Mouse (Mus musculus) C2C12 (cell line): ENCODE measurements around the gene Slc4a1. TPM values are rescaled to one million over a fixed set of nuclear protein-coding genes. Genes with fewer than 3 reads are reported as not detected.

Experiments
- H3K27me3 ChIP-seq: one replicate; pipeline ENCODE4 v1.6.1; 2011; ENCODE audit not compliant: control insufficient read depth, insufficient read depth, insufficient read length
- H3K36me3 ChIP-seq: one replicate; pipeline ENCODE4 v1.6.1; 2011; ENCODE audit not compliant: control insufficient read depth, insufficient read depth
- H3K4me3 ChIP-seq: one replicate; pipeline ENCODE4 v1.5.1; 2011; ENCODE audit warnings: mild to moderate bottlenecking, control low read depth; ENCODE audit not compliant: poor library complexity, insufficient read depth, severe bottlenecking
- H3K79me2 ChIP-seq: one replicate; pipeline ENCODE4 v1.6.1; 2011; ENCODE audit not compliant: control insufficient read depth, insufficient read depth
- H3K79me3 ChIP-seq: one replicate; pipeline ENCODE4 v1.6.1; 2011; ENCODE audit warnings: low read depth, control low read depth
- H3ac ChIP-seq: one replicate; pipeline ENCODE3; 2011; ENCODE audit warnings: low read depth; ENCODE audit not compliant: control insufficient read depth, insufficient read length
- CEBPB ChIP-seq: IDR thresholded peaks from one replicate; pipeline ENCODE4 v1.6.1; 2011; ENCODE audit warnings: low read depth, mild to moderate bottlenecking, control low read depth, moderate library complexity
- CTCF ChIP-seq: IDR thresholded peaks from one replicate; pipeline ENCODE4 v1.5.1; 2011; ENCODE audit not compliant: control insufficient read depth, insufficient read depth, insufficient read length
- FOSL1 ChIP-seq: IDR thresholded peaks from one replicate; pipeline ENCODE4 v1.8.0; 2011; ENCODE audit warnings: mild to moderate bottlenecking, low read length; ENCODE audit not compliant: poor library complexity, insufficient read depth, severe bottlenecking
- MAX ChIP-seq: IDR thresholded peaks from one replicate; pipeline ENCODE4 v1.6.1; 2011; ENCODE audit warnings: mild to moderate bottlenecking, control low read depth
- MYOD1 ChIP-seq: IDR thresholded peaks from one replicate; pipeline ENCODE4 v1.6.1; 2011; ENCODE audit warnings: low read depth; ENCODE audit not compliant: control insufficient read depth, insufficient read length
- MYOG ChIP-seq: IDR thresholded peaks from one replicate; pipeline ENCODE4 v1.6.1; 2011; ENCODE audit not compliant: control insufficient read depth, insufficient read length; ENCODE audit errors: extremely low read depth
- USF1 ChIP-seq: IDR thresholded peaks from one replicate; pipeline ENCODE4 v1.6.1; 2011; ENCODE audit warnings: low read depth, mild to moderate bottlenecking, control low read depth, moderate library complexity
- polyA plus RNA-seq: library from polyadenylated mRNA; unstranded; fragments of >200 nt; fragmentation: generic; extraction: Trizol; gene quantifications from one replicate; pipeline ENCODE4 v1.2.1, GENCODE M21; 2012; ENCODE audit warnings: missing spikeins

Gene Slc4a1
- polyA plus RNA-seq, 1 experiment, result not detected

DNA sequence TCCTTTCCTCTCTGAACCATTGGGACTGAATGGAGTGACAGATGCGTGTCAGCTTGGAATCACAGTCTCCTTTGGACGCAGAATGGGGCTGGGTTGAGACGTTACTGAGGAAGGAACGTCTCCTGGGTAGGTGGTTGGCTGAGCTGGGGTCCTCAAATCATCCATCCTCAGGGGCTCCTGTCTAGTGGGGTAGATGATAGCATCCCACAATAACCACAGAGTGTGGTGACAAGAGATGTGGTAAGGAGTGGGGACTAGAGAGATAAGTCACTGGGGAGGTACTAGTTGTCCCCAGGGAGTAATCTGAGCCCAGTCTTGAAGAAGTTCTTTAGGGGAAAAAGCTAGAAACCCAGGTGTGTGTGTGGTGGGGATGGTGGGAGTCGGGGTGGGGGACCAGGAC lies 2.3 kb upstream of the Slc4a1 start:
- Histone ChIP-seq H3K79me3 (no peaks in the 10 kb centered on the region), H3K4me3 (no peak overlapping the region), H3ac (no peak overlapping the region), H3K36me3 (no peaks in the 10 kb centered on the region), H3K27me3 (peaks cover 83% of the 10 kb centered on the region), H3K79me2 (no peaks in the 10 kb centered on the region)
- TF ChIP-seq CTCF (no peak), MAX (no peak), MYOD1 (no peak), USF1 (no peak), CEBPB (no peak), MYOG (no peak), FOSL1 (no peak)

DNA sequence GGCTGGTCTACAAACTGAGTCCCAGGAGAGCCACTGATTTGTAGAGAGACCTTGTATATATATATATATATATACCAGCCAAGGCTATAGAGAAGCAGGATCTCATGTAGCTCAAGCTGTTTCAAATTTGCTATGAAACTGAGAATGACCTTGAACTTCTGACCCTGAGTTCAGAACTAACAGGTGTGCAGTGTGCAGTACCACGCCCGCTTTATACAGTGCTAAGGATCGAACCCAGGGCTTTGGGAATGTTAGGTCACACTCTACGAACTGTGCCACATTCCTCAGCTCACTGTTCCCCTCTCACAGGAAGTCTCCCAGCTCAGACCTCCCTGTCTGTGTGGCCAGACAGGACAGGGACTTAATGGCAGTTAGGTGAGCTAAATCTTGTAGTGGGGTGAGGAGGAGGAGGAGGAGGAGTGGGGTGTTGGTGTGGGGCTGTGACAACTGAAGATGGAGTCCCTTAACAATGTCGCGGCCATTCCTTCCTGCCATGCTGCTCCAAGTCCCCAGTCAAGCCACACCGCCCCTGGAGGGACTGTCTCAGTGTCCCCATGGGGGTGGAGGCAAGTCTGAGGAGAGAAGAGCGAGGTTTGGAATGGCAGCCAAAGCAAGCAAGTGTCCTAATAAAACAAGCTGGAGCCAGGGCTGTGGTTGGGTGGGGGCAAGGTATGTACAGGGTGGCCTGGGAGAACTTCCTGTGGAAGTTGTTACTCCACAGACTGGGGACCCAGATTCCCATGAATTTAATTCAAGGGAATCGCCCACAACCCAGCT lies 1.7 kb upstream of the Slc4a1 start:
- TF ChIP-seq FOSL1 (no peak), MYOD1 (no peak), MYOG (no peak), MAX (no peak), CEBPB (no peak), CTCF (no peak), USF1 (no peak)
- H3K79me2 ChIP-seq, result no peaks in the 10 kb centered on the region
- H3K36me3 ChIP-seq, result no peaks in the 10 kb centered on the region
- H3K27me3 ChIP-seq, result peaks cover 84% of the 10 kb centered on the region
- H3ac ChIP-seq, result no peak overlapping the region
- H3K79me3 ChIP-seq, result no peaks in the 10 kb centered on the region
- H3K4me3 ChIP-seq, result no peak overlapping the region

DNA sequence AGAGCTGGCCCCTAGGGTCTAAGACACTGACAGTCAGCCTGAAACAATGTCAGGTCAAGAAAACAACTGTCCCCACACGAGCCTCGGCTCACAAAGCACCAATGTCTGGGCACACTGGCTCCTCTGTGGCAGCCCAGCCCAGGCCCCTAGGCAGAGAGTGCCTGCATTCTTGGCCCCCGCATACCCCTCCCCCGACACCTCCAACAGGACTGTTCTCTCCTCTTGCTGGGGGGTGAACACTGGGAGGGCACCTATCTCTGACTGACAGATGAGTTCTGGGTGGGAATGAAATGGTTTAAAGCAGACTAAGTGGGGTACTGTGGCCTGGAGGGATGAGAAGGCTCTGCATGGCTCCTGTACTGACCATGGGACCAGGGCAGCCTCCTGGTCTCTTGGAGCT lies 304 bp downstream of the Slc4a1 start:
- Histone ChIP-seq H3K36me3 (no peaks in the 10 kb centered on the region), H3K79me2 (no peaks in the 10 kb centered on the region), H3ac (no peak overlapping the region), H3K4me3 (no peak overlapping the region), H3K79me3 (no peaks in the 10 kb centered on the region), H3K27me3 (peaks cover 89% of the 10 kb centered on the region)
- TF ChIP-seq MAX, result no peak

DNA sequence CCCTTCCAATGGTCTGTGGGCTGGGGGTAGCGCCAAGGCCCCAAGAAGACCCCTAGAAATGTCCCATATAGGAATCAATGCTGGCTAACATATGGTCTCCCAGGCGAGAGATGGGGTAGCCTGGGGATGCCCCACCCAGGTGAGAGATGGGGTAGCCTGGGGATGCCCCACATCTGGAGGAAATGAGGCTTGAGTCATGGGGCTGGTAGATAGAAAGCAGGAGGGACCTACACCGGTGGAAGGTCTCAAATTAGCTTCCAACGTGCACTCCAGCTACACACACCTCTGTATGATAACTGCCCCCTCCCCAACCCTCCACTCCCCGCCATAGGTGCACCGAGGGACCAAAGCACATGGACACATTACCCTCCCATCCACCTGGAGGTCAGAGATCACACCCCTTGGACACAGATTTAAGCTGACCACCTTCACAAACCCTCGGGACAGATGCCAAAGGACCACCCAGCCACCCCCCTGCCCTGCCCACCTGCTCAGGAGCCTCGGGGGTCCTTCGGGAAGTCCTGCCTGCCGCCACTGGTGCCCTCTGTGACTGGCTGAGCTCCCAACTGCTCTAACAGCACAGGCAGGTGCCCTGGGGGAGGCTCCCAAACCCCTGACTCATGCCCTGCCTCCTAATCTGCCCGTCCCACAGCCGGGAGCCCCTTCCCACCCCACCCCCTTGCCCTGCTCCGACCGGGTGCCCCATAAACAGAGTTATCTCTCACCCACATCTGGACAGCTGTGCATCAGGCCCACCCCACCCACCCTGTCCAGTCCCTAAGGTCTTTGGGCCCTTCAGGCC lies 1.2 kb downstream of the Slc4a1 start:
- TF ChIP-seq MAX (no peak), MYOD1 (no peak), FOSL1 (no peak), MYOG (no peak), CTCF (no peak), CEBPB (no peak), USF1 (no peak)
- Histone ChIP-seq H3K27me3 (peaks cover 89% of the 10 kb centered on the region), H3K4me3 (no peak overlapping the region)

DNA sequence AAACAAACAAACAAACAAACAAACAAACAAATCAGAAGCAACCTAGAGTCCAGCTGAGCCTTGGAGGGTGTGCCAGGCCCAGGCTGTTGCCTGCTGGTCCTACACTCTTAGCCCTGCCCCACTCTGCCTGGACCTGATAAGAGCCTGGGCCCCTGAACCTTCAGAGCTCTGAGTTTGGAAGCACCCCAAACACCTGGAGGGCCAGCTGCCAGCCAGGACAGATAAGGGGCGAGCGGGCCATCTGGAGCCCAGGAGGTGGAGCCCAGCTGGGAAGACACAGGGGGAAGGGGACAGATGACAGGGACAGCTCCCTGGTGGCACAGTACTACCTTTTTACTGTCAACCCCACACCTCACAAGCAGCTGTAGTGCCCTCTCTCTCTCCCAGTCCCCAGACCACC lies 2.4 kb downstream of the Slc4a1 start:
- peaks cover 89% of the 10 kb centered on the region for H3K27me3 ChIP-seq
- TF ChIP-seq CEBPB (no peak), USF1 (no peak)
- H3K79me3 ChIP-seq, result no peaks in the 10 kb centered on the region
- H3K79me2 ChIP-seq, result no peaks in the 10 kb centered on the region
- H3ac ChIP-seq, result no peak overlapping the region
- no peaks in the 10 kb centered on the region for H3K36me3 ChIP-seq
- H3K4me3 ChIP-seq, result no peak overlapping the region

More for the DNA sequence above, 1.2 kb downstream of the Slc4a1 start:
- Histone ChIP-seq H3K79me2 (no peaks in the 10 kb centered on the region), H3ac (no peak overlapping the region), H3K79me3 (no peaks in the 10 kb centered on the region), H3K36me3 (no peaks in the 10 kb centered on the region)
